Comparison of ENCODE assay signal across 9 mouse cellular contexts in genomic region chr7:45216442-45217183, GRCm38 (mm10). TPM values are rescaled to one million over a fixed set of nuclear protein-coding genes. Genes with fewer than 3 reads are reported as not detected.
DNase-seq lines count a peak whose midpoint lies in the region; ATAC-seq and TF ChIP-seq lines count a peak whose summit lies in the region.
"Had no signal": no experiment of that assay in that cellular context is flagged by ENCODE, and none has a peak within 500 bp of the region (broad histone marks: within the 10 kb centered on the region; RNA-seq: fewer than 3 reads in every experiment).

No protein-coding gene starts in this region.

- peak overlapping the region; percentile 94 for H3K27ac ChIP-seq in heart, embryonic 12.5 days (ENCODE audit: poor library complexity, severe bottlenecking)
- H3K27ac ChIP-seq in midbrain, embryonic 10.5 days (replicated peaks), result peak overlapping the region; percentile 100
- H3K27ac ChIP-seq in cerebellum, adult 2 months (ENCODE audit: insufficient read depth, low read length), result no peak overlapping the region

- DNase-seq in heart, adult 18-20 months, result peak; percentile 72 to 76
- no peak for DNase-seq in heart, adult 8-10 months (ENCODE audit: low spot score)
- DNase-seq in embryo, embryonic 10.5 days (ENCODE audit: low spot score), result peak; percentile 95
- DNase-seq in kidney, postnatal 36 days, result peak; percentile 71 to 85
- DNase-seq in midbrain, embryonic 10.5 days (ENCODE audit: low spot score), result peak; percentile 94
- no peak for DNase-seq in frontal cortex, postnatal 14 days (ENCODE audit: low spot score in 2 of 2)
- DNase-seq in cerebellum, adult 2 months, result no peak

- H3K36me3 ChIP-seq in heart, embryonic 12.5 days, result peaks cover 45% of the 10 kb centered on the region
- peaks cover 47% of the 10 kb centered on the region for H3K36me3 ChIP-seq in midbrain, embryonic 10.5 days

- WGBS in heart, embryonic 12.5 days, result 2% methylated on average over 13 of the region's 13 CpGs
- WGBS in midbrain, embryonic 10.5 days, result under 1% methylated on average over 13 of the region's 13 CpGs
- WGBS in cerebellum, adult 2 months, result 8% methylated on average over 13 of the region's 13 CpGs

- no peak for TF ChIP-seq CTCF in cerebellum, adult 2 months (IDR thresholded peaks at IDR 0.05; ENCODE audit: borderline replicate concordance, insufficient read depth, low read depth, low read length)

- H3K9me3 ChIP-seq in heart, embryonic 12.5 days (replicated peaks), result no peaks in the 10 kb centered on the region
- H3K9me3 ChIP-seq in midbrain, embryonic 10.5 days (replicated peaks), result no peaks in the 10 kb centered on the region

- H3K27me3 ChIP-seq in heart, embryonic 12.5 days (replicated peaks), result peaks cover 9% of the 10 kb centered on the region
- peaks cover 25% of the 10 kb centered on the region for H3K27me3 ChIP-seq in midbrain, embryonic 10.5 days (ENCODE audit: low read depth, poor library complexity, severe bottlenecking)
- H3K27me3 ChIP-seq in cerebellum, adult 2 months (ENCODE audit: control insufficient read depth, insufficient read depth, low read length), result peaks cover 2% of the 10 kb centered on the region; the same call in 1 of the 2 replicates

- ATAC-seq in heart, embryonic 12.5 days (ENCODE audit: insufficient number of reproducible peaks, low FRiP score), result peak; percentile 81

- H3K9ac ChIP-seq in heart, embryonic 12.5 days, result peak overlapping the region; percentile 87

- no peak for TF ChIP-seq POLR2A in cerebellum, adult 2 months (IDR thresholded peaks at IDR 0.05; ENCODE audit: borderline replicate concordance, insufficient read depth, low read length)

- peak overlapping the region; percentile 90 for H3K4me2 ChIP-seq in heart, embryonic 12.5 days

- peaks cover 35% of the 10 kb centered on the region for H3K4me1 ChIP-seq in heart, embryonic 12.5 days (replicated peaks)
- peaks cover 69% of the 10 kb centered on the region for H3K4me1 ChIP-seq in midbrain, embryonic 10.5 days
- no peaks in the 10 kb centered on the region; the same call in 1 of the 2 replicates for H3K4me1 ChIP-seq in cerebellum, adult 2 months (ENCODE audit: control insufficient read depth, insufficient read depth, low read length)

- H3K4me3 ChIP-seq in heart, embryonic 12.5 days, result peak overlapping the region; percentile 62
- H3K4me3 ChIP-seq in midbrain, embryonic 10.5 days, result peak overlapping the region; percentile 95
- no peak overlapping the region for H3K4me3 ChIP-seq in cerebellum, adult 2 months (replicated peaks; ENCODE audit: insufficient read depth, low read depth, low read length)

RNA-seq across cellular contexts. Expression of gene Tead2, which starts 1.1 kb away (rescaled TPM):
- total RNA-seq in heart, adult 18-20 months (2021), result 1 to 10 TPM; 6.4 to 7.7 TPM
- 10 to 100 TPM in 1 of 4 experiments, 1 to 10 TPM in 3; 6.2 to 10.4 (median 8.0) TPM for total RNA-seq in heart, adult 8-10 months (2022)
- 131 and 138 TPM in 2 replicates for polyA plus RNA-seq in heart, embryonic 12.5 days (2016; fragmentation: Nextera tagmentation; extraction: Ambion mirVana)
- polyA plus RNA-seq in midbrain, embryonic 10.5 days (2016; fragmentation: Nextera tagmentation; extraction: Ambion mirVana), result 365 and 367 TPM in 2 replicates
- polyA plus RNA-seq in cerebellum, adult 2 months (2012; rRNA removed), result 4.7 and 5.0 TPM in 2 replicates

RNA-seq across cellular contexts. Expression of gene Dkkl1, which starts 4.7 kb away (rescaled TPM):
- not detected for total RNA-seq in heart, adult 18-20 months (2021)
- total RNA-seq in heart, adult 8-10 months (2022), result not detected
- 0.99 and 1.5 TPM in 2 replicates for polyA plus RNA-seq in heart, embryonic 12.5 days (2016; fragmentation: Nextera tagmentation; extraction: Ambion mirVana)
- polyA plus RNA-seq in midbrain, embryonic 10.5 days (2016; fragmentation: Nextera tagmentation; extraction: Ambion mirVana), result 0.72 and 1.4 TPM in 2 replicates
- polyA plus RNA-seq in cerebellum, adult 2 months (2012; rRNA removed), result 0.36 and 0.51 TPM in 2 replicates

RNA-seq across cellular contexts. Expression of gene Ccdc155, which starts 11.9 kb away (rescaled TPM):
- under 1 TPM in 1 of 2 experiments, not detected in 1; 0.46 TPM for total RNA-seq in heart, adult 18-20 months (2021)
- total RNA-seq in heart, adult 8-10 months (2022), result not detected
- polyA plus RNA-seq in heart, embryonic 12.5 days (2016; fragmentation: Nextera tagmentation; extraction: Ambion mirVana), result 0.62 and 0.70 TPM in 2 replicates
- polyA plus RNA-seq in midbrain, embryonic 10.5 days (2016; fragmentation: Nextera tagmentation; extraction: Ambion mirVana), result 0.73 and 0.88 TPM in 2 replicates
- polyA plus RNA-seq in cerebellum, adult 2 months (2012; rRNA removed), result 1.9 and 2.4 TPM in 2 replicates

RNA-seq across cellular contexts. Expression of gene Cd37, which starts 22.3 kb away (rescaled TPM):
- 10 to 100 TPM in 1 of 2 experiments, 1 to 10 TPM in 1; 2.6 to 12.8 TPM for total RNA-seq in heart, adult 18-20 months (2021)
- total RNA-seq in heart, adult 8-10 months (2022), result 1 to 10 TPM; 2.1 to 5.8 (median 3.0) TPM
- polyA plus RNA-seq in heart, embryonic 12.5 days (2016; fragmentation: Nextera tagmentation; extraction: Ambion mirVana), result 1.2 and 1.4 TPM in 2 replicates
- 0.43 and 0.65 TPM in 2 replicates for polyA plus RNA-seq in midbrain, embryonic 10.5 days (2016; fragmentation: Nextera tagmentation; extraction: Ambion mirVana)
- 3.1 and 4.3 TPM in 2 replicates for polyA plus RNA-seq in cerebellum, adult 2 months (2012; rRNA removed)

RNA-seq across cellular contexts. Expression of gene Slc6a16, which starts 24.3 kb away (rescaled TPM):
- not detected for total RNA-seq in heart, adult 18-20 months (2021)
- total RNA-seq in heart, adult 8-10 months (2022), result not detected
- polyA plus RNA-seq in heart, embryonic 12.5 days (2016; fragmentation: Nextera tagmentation; extraction: Ambion mirVana), result 0.37 TPM in 2 replicates
- polyA plus RNA-seq in midbrain, embryonic 10.5 days (2016; fragmentation: Nextera tagmentation; extraction: Ambion mirVana), result 0.07 TPM in 1 of 2 replicates, not detected in the other
- polyA plus RNA-seq in cerebellum, adult 2 months (2012; rRNA removed), result 2.6 and 3.1 TPM in 2 replicates
- total RNA-seq: MEL had no signal

Comparison
In these comparisons a context has a peak if more than half of its experiments do, and no peak if none do; other contexts are left out.
1. DNase-seq: peak in heart, adult 18-20 months (2 of 2), embryo, embryonic 10.5 days (single experiment), kidney, postnatal 36 days (2 of 2) and midbrain, embryonic 10.5 days (single experiment); none in heart, adult 8-10 months (single experiment), frontal cortex, postnatal 14 days (0 of 2) and cerebellum, adult 2 months (0 of 2).
2. RNA of gene Tead2, which starts 1.1 kb away (polyA plus RNA-seq): 365 to 367 TPM in midbrain, embryonic 10.5 days and 131 to 138 TPM in heart, embryonic 12.5 days; 4.7 to 5.0 TPM in cerebellum, adult 2 months; every median in the first group is over 10 times any median in the second.